8 mouse cellular contexts compared by ENCODE assay signal in the genomic region with DNA sequence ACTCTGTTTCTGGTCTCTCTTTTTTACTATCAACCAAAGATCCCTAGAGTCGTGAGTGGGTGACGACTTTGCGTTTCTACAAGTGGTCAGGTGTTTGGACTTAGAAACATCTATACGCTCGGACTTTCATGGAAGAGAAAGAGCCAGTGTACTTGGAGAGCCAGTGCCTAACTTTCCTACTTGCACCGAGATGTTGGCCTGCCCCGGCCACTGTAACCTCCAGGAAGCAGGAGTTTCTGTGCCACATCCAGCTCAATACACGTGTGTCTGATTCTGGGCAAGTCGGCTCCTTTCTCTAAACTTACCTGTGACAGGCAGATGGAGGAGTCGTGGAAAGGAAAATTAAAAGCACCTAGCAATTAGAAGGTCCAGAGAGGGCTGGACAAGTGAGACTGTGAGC. TPM values are rescaled to one million over a fixed set of nuclear protein-coding genes. Genes with fewer than 3 reads are reported as not detected.
DNase-seq lines count a peak whose midpoint lies in the region; ATAC-seq lines count a peak whose summit lies in the region.

TSS of gene Nol3 (plus strand) at position 301 of the 400 bp plus-strand sequence.

- peaks cover 25% of the 10 kb centered on the region for H3K4me1 ChIP-seq in embryonic facial prominence, embryonic 10.5 days
- peaks cover 8% of the 10 kb centered on the region for H3K4me1 ChIP-seq in heart, embryonic 16.5 days (ENCODE audit: control insufficient read depth, insufficient read depth, low read length)
- peaks cover 15% of the 10 kb centered on the region for H3K4me1 ChIP-seq in liver, embryonic 16.5 days (ENCODE audit: control insufficient read depth, low read depth, low read length)

- H3K4me3 ChIP-seq in embryonic facial prominence, embryonic 10.5 days = peak within 1 kb of the TSS; percentile 55
- H3K4me3 ChIP-seq in heart, embryonic 16.5 days (ENCODE audit: low read length) = peak within 1 kb of the TSS; percentile 47
- peak within 1 kb of the TSS; percentile 40 for H3K4me3 ChIP-seq in liver, embryonic 16.5 days (ENCODE audit: low read depth, low read length)

- H3K27me3 ChIP-seq in embryonic facial prominence, embryonic 10.5 days (replicated peaks; ENCODE audit: low read depth, poor library complexity, severe bottlenecking) = peaks cover 100% of the 10 kb centered on the region
- peaks cover 69% of the 10 kb centered on the region for H3K27me3 ChIP-seq in heart, embryonic 16.5 days (ENCODE audit: control insufficient read depth, insufficient read depth, low read length)
- peaks cover 94% of the 10 kb centered on the region for H3K27me3 ChIP-seq in liver, embryonic 16.5 days (ENCODE audit: control insufficient read depth, insufficient read depth, low read depth, low read length)

- no peak for ATAC-seq in heart, embryonic 16.5 days (replicated peaks; ENCODE audit: extremely low read depth, insufficient read depth, low FRiP score)
- no peak for ATAC-seq in liver, embryonic 16.5 days (ENCODE audit: low read depth)

- no peak for DNase-seq in heart, adult 8-10 months (ENCODE audit: low spot score)
- no peak for DNase-seq in heart, adult 11 months
- no peak for DNase-seq in embryonic facial prominence, embryonic 10.5 days (ENCODE audit: low spot score)
- DNase-seq in urinary bladder, adult 18-20 months (ENCODE audit: low spot score in 2 of 2) = no peak
- DNase-seq in thymus, postnatal 10 days (ENCODE audit: low spot score in 2 of 2) = no peak
- DNase-seq in retina, embryonic 14.5 days (ENCODE audit: low spot score) = no peak

- peak within 1 kb of the TSS; percentile 63 for H3K9ac ChIP-seq in heart, embryonic 16.5 days (ENCODE audit: low read length)
- H3K9ac ChIP-seq in liver, embryonic 16.5 days (ENCODE audit: low read depth, low read length) = no peak within 1 kb of the TSS

- no peaks in the 10 kb centered on the region for H3K9me3 ChIP-seq in embryonic facial prominence, embryonic 10.5 days
- no peaks in the 10 kb centered on the region for H3K9me3 ChIP-seq in heart, embryonic 16.5 days (replicated peaks; ENCODE audit: control insufficient read depth, low read length)
- H3K9me3 ChIP-seq in liver, embryonic 16.5 days (replicated peaks; ENCODE audit: control insufficient read depth, low read length) = no peaks in the 10 kb centered on the region

- peak within 1 kb of the TSS; percentile 68 for H3K4me2 ChIP-seq in heart, embryonic 16.5 days (ENCODE audit: low read depth, low read length)
- H3K4me2 ChIP-seq in liver, embryonic 16.5 days (ENCODE audit: low read depth, low read length) = peak within 1 kb of the TSS; percentile 51

- peaks cover 4% of the 10 kb centered on the region for H3K36me3 ChIP-seq in embryonic facial prominence, embryonic 10.5 days (replicated peaks)
- no peaks in the 10 kb centered on the region for H3K36me3 ChIP-seq in heart, embryonic 16.5 days (ENCODE audit: control insufficient read depth, insufficient read depth)
- H3K36me3 ChIP-seq in liver, embryonic 16.5 days (ENCODE audit: control insufficient read depth, insufficient read depth) = no peaks in the 10 kb centered on the region

- H3K27ac ChIP-seq in embryonic facial prominence, embryonic 10.5 days (replicated peaks) = peak within 1 kb of the TSS; percentile 8; the same call in 1 of the 2 replicates
- no peak within 1 kb of the TSS for H3K27ac ChIP-seq in heart, embryonic 16.5 days (ENCODE audit: low read length)
- H3K27ac ChIP-seq in liver, embryonic 16.5 days (ENCODE audit: low read length) = no peak within 1 kb of the TSS

- 5% methylated on average over 10 of the region's 10 CpGs for WGBS in embryonic facial prominence, embryonic 10.5 days
- 7% methylated on average over 10 of the region's 10 CpGs for WGBS in heart, embryonic 16.5 days
- 7% methylated on average over 10 of the region's 10 CpGs for WGBS in liver, embryonic 16.5 days (ENCODE audit: insufficient replicate concordance)

RNA-seq across cellular contexts. Expression of gene Nol3, which starts in this region (rescaled TPM):
- total RNA-seq in heart, adult 8-10 months (2022) = 10 to 100 TPM; 23.7 to 28.3 (median 27.1) TPM
- 0.62 and 0.69 TPM in 2 replicates for polyA plus RNA-seq in embryonic facial prominence, embryonic 10.5 days (2016; fragmentation: Nextera tagmentation; extraction: Ambion mirVana)
- 5.2 and 5.8 TPM in 2 replicates for polyA plus RNA-seq in heart, embryonic 16.5 days (2015; fragmentation: Nextera tagmentation; extraction: Ambion mirVana)
- polyA plus RNA-seq in liver, embryonic 16.5 days (2015; fragmentation: Nextera tagmentation; extraction: Ambion mirVana) = 0.12 and 0.19 TPM in 2 replicates
